Mouse (Mus musculus) C2C12 (cell line): ENCODE measurements around the gene Nobox.

Experiments
- CEBPB ChIP-seq: IDR thresholded peaks from one replicate; pipeline ENCODE4 v1.6.1; 2011; ENCODE audit warnings: low read depth, mild to moderate bottlenecking, control low read depth, moderate library complexity
- CTCF ChIP-seq: IDR thresholded peaks from one replicate; pipeline ENCODE4 v1.5.1; 2011; ENCODE audit not compliant: control insufficient read depth, insufficient read depth, insufficient read length
- FOSL1 ChIP-seq: IDR thresholded peaks from one replicate; pipeline ENCODE4 v1.8.0; 2011; ENCODE audit warnings: mild to moderate bottlenecking, low read length; ENCODE audit not compliant: poor library complexity, insufficient read depth, severe bottlenecking
- MAX ChIP-seq: IDR thresholded peaks from one replicate; pipeline ENCODE4 v1.6.1; 2011; ENCODE audit warnings: mild to moderate bottlenecking, control low read depth
- MYOD1 ChIP-seq: IDR thresholded peaks from one replicate; pipeline ENCODE4 v1.6.1; 2011; ENCODE audit warnings: low read depth; ENCODE audit not compliant: control insufficient read depth, insufficient read length
- MYOG ChIP-seq: IDR thresholded peaks from one replicate; pipeline ENCODE4 v1.6.1; 2011; ENCODE audit not compliant: control insufficient read depth, insufficient read length; ENCODE audit errors: extremely low read depth
- USF1 ChIP-seq: IDR thresholded peaks from one replicate; pipeline ENCODE4 v1.6.1; 2011; ENCODE audit warnings: low read depth, mild to moderate bottlenecking, control low read depth, moderate library complexity

GRCm38 (mm10) chr6:43338804-43339203 is 29.4 kb upstream of the Nobox start:
- no peak for TF ChIP-seq CTCF
- no peak for TF ChIP-seq MAX
- TF ChIP-seq USF1: no peak
- no peak for TF ChIP-seq MYOD1
- TF ChIP-seq CEBPB: no peak
- no peak for TF ChIP-seq MYOG
- TF ChIP-seq FOSL1: no peak
